Mouse (Mus musculus) bone marrow macrophage, adult 2 months (primary cell): Measurements from ENCODE around the gene Mcm5. TPM values are rescaled to one million over a fixed set of nuclear protein-coding genes. Genes with fewer than 3 reads are reported as not detected.

Experiments used
- H3K27ac ChIP-seq: 2 replicates; pipeline ENCODE4 v1.5.1; 2012; ENCODE audit warnings: low read depth, low read length; ENCODE audit not compliant: insufficient read depth
- H3K4me1 ChIP-seq: 2 replicates; pipeline ENCODE4 v1.6.1; 2012; ENCODE audit warnings: low read length; ENCODE audit not compliant: control insufficient read depth, insufficient read depth
- H3K4me3 ChIP-seq: 2 replicates; pipeline ENCODE4 v1.5.1; 2012; ENCODE audit warnings: mild to moderate bottlenecking, low read length, moderate library complexity; ENCODE audit not compliant: insufficient read depth
- CTCF ChIP-seq: IDR thresholded peaks from 2 replicates; pipeline ENCODE4 v1.5.1; 2012; ENCODE audit warnings: low read depth, mild to moderate bottlenecking, low read length, moderate library complexity
- POLR2A ChIP-seq: IDR thresholded peaks from 2 replicates; pipeline ENCODE4 v1.6.1; 2012; ENCODE audit warnings: mild to moderate bottlenecking, low read depth, low read length, borderline replicate concordance
- polyA plus RNA-seq: library from polyadenylated mRNA; stranded (reverse); fragments of >200 nt; gene quantifications from 2 replicates; pipeline ENCODE4 v1.2.4, GENCODE M21; 2012; ENCODE audit not compliant: missing spikeins, insufficient read depth, insufficient read length

Gene Mcm5
- 27.5 and 28.1 TPM in 2 replicates for polyA plus RNA-seq

DNA sequence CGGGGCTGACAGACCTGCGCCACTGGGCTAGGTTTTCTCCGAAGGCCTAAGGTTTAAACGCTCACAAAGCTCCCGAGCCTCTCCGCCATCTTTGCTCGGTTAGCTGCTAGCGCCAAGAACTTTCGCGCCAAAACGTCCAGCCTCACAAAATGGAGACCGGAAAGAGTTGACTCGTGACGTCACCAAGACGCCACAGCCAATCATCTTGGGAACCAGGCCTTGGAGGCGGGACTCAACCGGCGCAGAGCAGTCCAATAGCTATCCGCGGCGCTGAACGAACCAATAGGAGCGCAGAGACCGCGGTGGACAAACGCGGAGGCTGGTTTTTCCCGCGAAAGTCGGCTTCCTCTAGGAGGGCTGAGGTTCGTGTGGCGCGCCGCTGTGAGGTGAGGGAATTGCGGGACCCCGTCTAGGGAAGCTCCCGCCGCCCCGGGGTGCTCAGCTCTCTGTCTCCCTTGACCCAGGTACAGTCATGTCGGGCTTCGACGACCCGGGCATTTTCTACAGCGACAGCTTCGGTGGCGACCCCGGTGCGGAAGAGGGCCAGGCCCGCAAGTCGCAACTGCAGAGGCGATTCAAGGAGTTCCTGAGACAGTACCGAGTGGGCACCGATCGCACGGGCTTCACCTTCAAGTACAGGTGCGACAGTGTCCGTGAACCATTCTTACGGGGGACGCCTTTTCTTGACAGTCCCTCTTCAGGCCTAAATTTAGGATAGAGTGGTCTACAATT, at the start of gene Mcm5:
Gene Mcm5 (plus strand): TSS at position 334 of the 732 bp plus-strand sequence.
- H3K4me1 ChIP-seq, result peaks cover 4% of the 10 kb centered on the region
- TF ChIP-seq CTCF, result no peak
- H3K27ac ChIP-seq, result peak within 1 kb of the TSS; percentile 61
- H3K4me3 ChIP-seq, result peak within 1 kb of the TSS; percentile 78

DNA sequence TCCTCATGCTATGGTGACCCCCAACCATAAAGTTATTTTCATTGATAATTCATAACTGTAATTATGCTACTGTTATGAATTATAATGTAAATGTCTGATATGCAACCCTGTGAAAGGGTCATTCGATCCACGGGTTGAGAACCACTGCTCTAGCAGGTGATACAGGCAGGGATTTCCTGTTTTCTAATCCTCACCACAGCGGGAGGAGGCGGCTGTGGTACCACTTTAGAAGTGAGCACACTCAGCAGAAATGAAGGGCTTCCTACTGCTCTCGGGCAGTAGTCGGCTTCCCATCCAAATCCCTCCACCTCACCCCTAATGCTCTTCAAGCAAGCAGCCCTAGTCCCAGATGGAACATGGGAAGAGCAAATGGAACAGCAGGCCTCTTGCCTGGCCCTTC, 49.3 kb upstream of the Mcm5 start:
- TF ChIP-seq CTCF (no peak), POLR2A (no peak)
- Histone ChIP-seq H3K4me3 (no peak overlapping the region), H3K27ac (no peak overlapping the region), H3K4me1 (peaks cover 33% of the 10 kb centered on the region)

DNA sequence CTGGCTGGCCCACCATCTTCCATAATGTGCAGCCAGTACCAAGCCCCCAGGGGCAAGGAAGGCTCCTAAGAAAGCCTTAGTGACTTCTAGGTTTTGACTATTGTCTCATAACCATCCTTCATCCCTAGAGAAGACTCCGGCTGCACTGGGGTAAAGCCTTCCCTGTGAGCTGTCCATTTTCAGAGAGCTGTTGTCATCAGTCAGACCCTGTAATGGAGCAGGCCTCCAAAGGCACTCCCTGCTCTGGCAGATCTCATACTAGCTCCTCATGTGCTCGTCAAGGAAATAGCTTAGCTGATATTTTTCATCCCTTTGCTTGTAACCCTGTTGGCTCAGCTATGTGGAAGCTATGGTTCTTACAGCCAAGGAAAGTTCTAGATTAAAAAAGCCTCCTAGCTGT, 48.6 kb upstream of the Mcm5 start:
- H3K27ac ChIP-seq, result no peak overlapping the region
- peaks cover 27% of the 10 kb centered on the region for H3K4me1 ChIP-seq
- no peak overlapping the region for H3K4me3 ChIP-seq
- TF ChIP-seq POLR2A (no peak), CTCF (no peak)

DNA sequence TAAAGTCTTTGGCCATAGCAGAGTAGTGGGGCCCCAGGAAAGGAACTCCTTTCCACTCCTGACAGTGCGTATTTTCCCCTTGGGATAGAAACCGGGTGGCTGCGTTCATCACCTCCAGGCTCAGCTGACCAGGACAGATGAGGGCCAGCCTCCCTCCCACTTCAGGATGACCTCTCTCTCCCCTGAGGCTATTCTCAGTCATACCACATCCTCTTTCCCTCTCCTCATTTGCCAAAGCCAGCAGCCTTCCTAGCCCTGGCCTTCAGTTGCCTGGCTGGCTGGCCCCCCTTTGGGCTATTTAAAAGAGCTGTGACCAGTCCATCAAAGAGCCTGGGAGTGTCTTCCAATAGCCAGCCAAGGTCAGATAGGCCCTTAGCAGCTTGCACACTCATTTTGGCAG, 46.1 kb upstream of the Mcm5 start:
- Histone ChIP-seq H3K4me3 (no peak overlapping the region), H3K27ac (peak overlapping the region; percentile 47), H3K4me1 (peaks cover 41% of the 10 kb centered on the region)

DNA sequence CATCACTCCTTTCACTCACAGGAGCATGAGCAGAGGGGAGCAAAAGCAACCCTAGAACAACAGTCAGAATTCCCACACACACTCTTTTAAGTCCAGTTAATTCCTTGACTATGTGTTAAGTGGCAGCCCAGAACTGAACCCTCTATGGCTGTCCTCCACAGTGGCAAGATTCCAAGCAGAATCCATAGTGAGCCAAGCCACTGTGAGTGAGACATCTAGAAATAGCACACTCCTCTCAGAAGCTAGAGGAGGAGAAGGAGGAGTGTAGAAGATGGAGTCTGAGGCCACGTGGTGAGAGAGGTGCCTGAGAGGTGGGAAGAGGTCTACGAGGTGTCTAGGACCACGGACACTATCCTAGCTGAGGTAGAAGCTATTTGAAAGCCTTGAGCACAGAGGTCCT, 44.6 kb upstream of the Mcm5 start:
- no peak for TF ChIP-seq POLR2A
- TF ChIP-seq CTCF, result no peak
- Histone ChIP-seq H3K4me1 (peaks cover 41% of the 10 kb centered on the region), H3K4me3 (no peak overlapping the region), H3K27ac (no peak overlapping the region)

More for the DNA sequence above, 46.1 kb upstream of the Mcm5 start:
- no peak for TF ChIP-seq POLR2A
- TF ChIP-seq CTCF, result no peak

DNA sequence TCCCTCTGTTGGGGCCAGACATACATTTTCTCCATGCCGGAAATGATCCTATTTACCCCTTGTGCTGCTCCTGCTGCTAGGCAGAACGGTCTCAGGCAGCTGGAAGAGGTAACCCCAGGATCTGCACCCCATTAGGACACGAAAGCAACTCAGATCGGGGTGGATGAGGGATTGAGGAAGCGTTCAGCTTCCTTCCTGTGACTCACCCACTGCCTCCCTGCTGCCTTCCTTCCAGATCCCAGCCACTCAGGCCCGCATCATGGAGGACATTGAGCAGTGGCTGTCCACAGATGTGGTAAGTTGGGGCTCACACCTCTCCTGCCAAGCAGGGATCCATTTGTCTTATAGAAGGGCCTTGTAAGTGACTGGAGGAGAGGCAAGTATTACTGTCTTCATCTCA, 42.1 kb upstream of the Mcm5 start:
- Histone ChIP-seq H3K4me1 (peaks cover 38% of the 10 kb centered on the region), H3K27ac (peak overlapping the region; percentile 28), H3K4me3 (peak overlapping the region; percentile 39)
- TF ChIP-seq POLR2A (no peak), CTCF (no peak)

DNA sequence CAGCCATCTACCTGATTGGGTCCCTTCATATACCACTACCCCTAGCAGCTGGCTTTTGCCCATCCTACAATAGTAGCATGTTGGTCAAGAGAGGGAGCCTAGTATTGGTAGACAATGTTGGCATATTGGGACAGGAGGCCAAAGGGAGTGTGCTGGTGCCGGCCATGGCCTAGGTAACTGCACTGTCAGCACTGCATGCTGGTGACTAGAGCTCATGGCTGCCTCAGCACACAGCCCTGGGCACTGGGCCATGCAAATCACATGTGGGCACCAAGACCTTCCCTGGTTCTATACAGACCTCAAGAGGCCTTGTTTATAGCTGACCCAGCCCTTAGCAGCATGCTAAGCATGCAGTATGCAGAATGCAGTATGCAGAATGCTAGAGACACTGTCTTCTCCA, 39.1 kb upstream of the Mcm5 start:
- Histone ChIP-seq H3K4me3 (no peak overlapping the region), H3K27ac (no peak overlapping the region), H3K4me1 (peaks cover 16% of the 10 kb centered on the region)
- TF ChIP-seq POLR2A (no peak), CTCF (no peak)

DNA sequence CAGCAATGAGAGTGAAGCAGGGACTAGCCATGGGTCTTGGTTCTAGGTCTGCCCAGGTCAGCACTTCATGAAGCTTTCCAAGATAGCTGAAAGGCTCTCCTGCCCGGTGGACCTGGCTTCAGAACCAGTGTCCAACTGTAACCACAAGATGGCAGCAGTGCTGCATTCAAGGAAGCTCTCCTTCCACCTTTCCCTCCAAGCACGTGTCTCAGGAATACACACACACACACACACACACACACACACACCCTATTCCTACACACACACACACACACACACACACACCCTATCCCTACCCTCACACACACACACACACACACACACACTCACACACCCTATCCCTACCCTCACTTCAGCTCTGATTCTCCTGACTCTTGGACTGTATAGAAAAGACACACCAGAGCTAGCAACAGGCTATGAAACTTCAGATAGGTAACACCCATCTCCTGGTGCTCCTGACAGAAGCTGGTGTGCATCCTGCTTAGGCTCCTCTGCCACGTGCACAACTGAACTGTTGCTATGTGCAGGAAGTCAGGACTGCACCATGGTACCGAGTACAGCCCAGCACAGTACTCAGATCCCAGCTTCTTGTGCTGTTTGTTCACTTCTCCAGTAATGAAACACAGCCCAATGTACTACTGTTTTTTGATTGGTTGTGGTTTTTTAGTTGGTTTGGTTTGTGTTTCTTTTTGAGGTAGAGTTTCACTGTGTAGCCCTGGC, 37.6 kb upstream of the Mcm5 start:
- TF ChIP-seq CTCF, result peak; percentile 77
- no peak for TF ChIP-seq POLR2A
- H3K4me3 ChIP-seq, result no peak overlapping the region
- peaks cover 12% of the 10 kb centered on the region for H3K4me1 ChIP-seq
- H3K27ac ChIP-seq, result no peak overlapping the region

DNA sequence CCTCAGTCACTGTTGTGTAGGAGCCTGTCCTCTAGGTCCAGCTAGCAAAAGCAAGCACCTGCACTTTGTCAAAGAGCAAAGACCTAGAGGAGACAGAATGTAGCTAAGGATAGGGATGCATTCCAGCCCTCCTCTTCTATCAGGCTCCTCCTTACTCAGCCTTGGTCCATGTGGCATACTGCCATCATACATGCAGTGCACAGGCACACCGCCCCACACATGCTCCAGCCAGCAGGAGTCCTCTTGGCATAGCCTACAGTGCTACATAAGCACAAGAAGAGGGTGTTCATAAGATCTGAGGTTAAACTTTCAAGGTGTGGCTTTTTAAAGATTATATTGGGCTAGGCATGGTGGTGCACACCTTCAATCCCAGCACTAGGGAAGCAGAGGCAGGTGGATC, 34.5 kb upstream of the Mcm5 start:
- Histone ChIP-seq H3K27ac (no peak overlapping the region), H3K4me1 (no peaks in the 10 kb centered on the region), H3K4me3 (no peak overlapping the region)
- TF ChIP-seq CTCF, result no peak
- TF ChIP-seq POLR2A, result no peak

DNA sequence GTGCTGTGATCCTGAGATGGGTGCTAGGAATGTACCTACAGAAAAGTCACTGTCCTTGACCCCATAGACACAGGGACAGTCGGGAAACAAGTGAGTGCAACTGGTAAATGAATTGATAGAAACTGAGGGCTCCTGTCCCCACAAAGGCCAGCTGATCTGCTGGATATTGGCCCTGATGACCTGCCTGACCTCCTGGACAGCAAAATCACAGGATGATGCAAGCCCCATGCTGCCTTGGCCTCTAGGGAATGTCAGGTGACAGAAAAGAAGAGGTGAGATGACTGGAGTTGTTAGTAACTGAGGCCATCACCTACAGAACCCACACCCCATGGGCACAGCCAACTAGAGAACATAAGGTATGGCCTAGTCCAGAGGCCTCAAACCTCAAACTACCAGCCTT, 31.2 kb upstream of the Mcm5 start:
- no peak overlapping the region for H3K27ac ChIP-seq
- peaks cover 19% of the 10 kb centered on the region for H3K4me1 ChIP-seq
- no peak overlapping the region for H3K4me3 ChIP-seq
- TF ChIP-seq CTCF, result no peak
- no peak for TF ChIP-seq POLR2A
